Mouse (Mus musculus): ENCODE data around the gene Cilp2.

- TF ChIP-seq ZC3H11A (IDR thresholded peaks at IDR 0.05; ENCODE audit: borderline replicate concordance, low read depth, low read length) (no peak), HCFC1 (IDR thresholded peaks at IDR 0.05; ENCODE audit: borderline replicate concordance, insufficient read depth, low read length) (no peak)
Observed at GRCm38 (mm10) chr8:69904096-69904495, 16.6 kb upstream of the Cilp2 start.
